Mouse (Mus musculus) kidney, embryonic 15.5 days (tissue): ENCODE measurements around the gene Rundc3a. TPM values are rescaled to one million over a fixed set of nuclear protein-coding genes. Genes with fewer than 3 reads are reported as not detected.
A peak's percentile ranks its signal among the peaks of the same experiment; 100 is the strongest.

Source experiments
- ATAC-seq: fragments of 200-750 bp; cut with Nextera tagmentation; replicated peaks from 2 replicates; pipeline ENCODE4 v1.8.0; 2017; ENCODE audit warnings: moderate TSS enrichment; ENCODE audit not compliant: low FRiP score
- H3K27ac ChIP-seq: fragments of 300-500 bp; sonication (generic); 2 replicates; pipeline ENCODE4 v1.5.1; 2015; ENCODE audit warnings: mild to moderate bottlenecking, inconsistent platforms
- H3K27me3 ChIP-seq: fragments of 300-500 bp; sonication (generic); 2 replicates; pipeline ENCODE4 v1.6.1; 2015; ENCODE audit warnings: inconsistent platforms
- H3K36me3 ChIP-seq: fragments of 300-500 bp; sonication (generic); 2 replicates; pipeline ENCODE4 v1.6.1; 2015; ENCODE audit warnings: inconsistent platforms
- H3K4me1 ChIP-seq: fragments of 300-500 bp; sonication (generic); 2 replicates; pipeline ENCODE4 v1.6.1; 2015; ENCODE audit warnings: inconsistent platforms
- H3K4me2 ChIP-seq: fragments of 300-500 bp; sonication (generic); 2 replicates; pipeline ENCODE4 v1.6.1; 2015; ENCODE audit warnings: moderate library complexity, mild to moderate bottlenecking, inconsistent platforms
- H3K4me3 ChIP-seq: fragments of 300-500 bp; sonication (generic); replicated peaks from 2 replicates; pipeline ENCODE4 v1.5.1; 2015; ENCODE audit warnings: mild to moderate bottlenecking, inconsistent platforms
- H3K9ac ChIP-seq: fragments of 300-500 bp; sonication (generic); 2 replicates; pipeline ENCODE4 v1.6.1; 2015; ENCODE audit warnings: mild to moderate bottlenecking, inconsistent platforms
- H3K9me3 ChIP-seq: fragments of 300-500 bp; sonication (generic); replicated peaks from 2 replicates; pipeline ENCODE4 v1.6.1; 2016; ENCODE audit warnings: inconsistent platforms
- WGBS: fragments of 180-500 bp; shearing (Covaris S2); methylation state at CpG from one replicate; pipeline ENCODE4 v1.1.7; 2015; ENCODE audit warnings: mixed read lengths; 5-methylcytosine and 5-hydroxymethylcytosine counted together
- polyA plus RNA-seq: library from polyadenylated mRNA; unstranded; fragments of >200 nt; fragmentation: Nextera tagmentation; extraction: Ambion mirVana; gene quantifications from 2 replicates; pipeline ENCODE4 v1.2.1, GENCODE M21; 2015

The Rundc3a gene
- polyA plus RNA-seq, 1 experiment from 2014 or later: 4.9 TPM

DNA sequence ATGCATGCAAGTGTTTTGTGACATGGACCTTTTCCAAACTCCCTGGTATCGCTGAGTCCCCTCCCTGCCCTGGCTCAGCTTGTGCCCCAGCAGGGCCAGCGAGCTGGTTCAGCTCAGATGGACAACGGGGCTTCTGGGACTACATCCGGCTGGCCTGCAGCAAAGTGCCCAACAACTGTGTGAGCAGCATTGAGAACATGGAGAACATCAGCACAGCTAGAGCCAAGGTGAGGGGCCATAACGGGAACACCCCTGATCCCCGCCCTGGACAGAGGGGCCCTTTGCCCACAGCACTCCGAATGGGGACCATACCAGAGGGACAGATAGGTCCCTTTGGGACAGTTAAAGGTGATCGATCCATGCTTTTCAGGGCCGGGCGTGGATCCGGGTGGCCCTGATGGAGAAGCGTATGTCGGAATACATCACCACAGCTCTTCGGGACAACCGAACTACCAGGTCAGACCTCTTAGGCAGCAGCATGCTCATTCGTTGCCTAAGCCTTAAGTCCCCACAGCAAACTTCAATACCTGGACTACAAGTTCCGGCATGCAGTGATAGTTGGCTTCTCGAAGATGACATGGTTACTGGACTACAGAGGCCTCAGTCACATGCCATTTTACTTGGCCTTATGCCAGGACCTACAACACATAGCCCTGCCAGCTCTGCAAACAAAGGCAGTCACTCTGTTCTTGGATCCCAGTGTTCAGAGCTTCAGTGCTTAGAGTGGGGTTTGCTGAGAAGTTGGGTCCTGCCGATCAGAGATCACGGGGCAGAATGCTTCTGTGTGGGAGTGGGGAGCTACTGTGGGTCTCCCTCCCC, 5.0 kb downstream of the Rundc3a start:
- Histone ChIP-seq H3K4me2 (no peak overlapping the region), H3K27me3 (peaks cover 73% of the 10 kb centered on the region), H3K4me3 (no peak overlapping the region), H3K9me3 (no peaks in the 10 kb centered on the region), H3K9ac (0 out of 2 replicates have a peak overlapping the region, but pooled peaks have one; percentile 10), H3K27ac (no peak overlapping the region), H3K4me1 (peaks cover 51% of the 10 kb centered on the region), H3K36me3 (peaks cover 13% of the 10 kb centered on the region)
- WGBS: 78% methylated on average over 20 of the region's 20 CpGs
- ATAC-seq: no peak

DNA sequence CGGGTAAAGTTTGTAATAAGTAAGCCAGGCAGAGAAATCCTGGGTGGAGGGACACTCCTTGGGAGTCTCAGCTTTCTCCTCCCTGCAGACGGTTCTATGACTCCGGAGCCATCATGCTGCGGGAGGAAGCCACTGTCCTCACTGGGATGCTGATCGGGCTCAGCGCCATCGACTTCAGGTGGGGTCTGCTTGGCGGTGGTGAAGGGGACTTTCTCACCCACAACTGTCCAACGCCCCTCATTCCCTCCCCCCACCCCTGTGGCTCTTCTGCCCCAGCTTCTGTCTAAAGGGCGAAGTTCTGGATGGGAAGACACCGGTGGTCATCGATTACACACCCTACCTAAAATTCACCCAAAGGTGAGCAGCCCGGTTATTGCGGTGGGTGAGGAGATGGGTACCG, 5.9 kb downstream of the Rundc3a start:
- Histone ChIP-seq H3K4me1 (peaks cover 43% of the 10 kb centered on the region), H3K4me2 (peak overlapping the region; percentile 75), H3K9ac (no peak overlapping the region), H3K27ac (no peak overlapping the region), H3K4me3 (peak overlapping the region; percentile 38), H3K9me3 (no peaks in the 10 kb centered on the region), H3K36me3 (peaks cover 22% of the 10 kb centered on the region), H3K27me3 (peaks cover 67% of the 10 kb centered on the region)
- WGBS: 8% methylated on average over 15 of the region's 15 CpGs
- no peak for ATAC-seq

- 0 out of 2 replicates have a peak, but pooled peaks have one; percentile 20 for ATAC-seq
- Histone ChIP-seq H3K9ac (peak overlapping the region; percentile 44), H3K9me3 (no peaks in the 10 kb centered on the region), H3K4me2 (peak overlapping the region; percentile 75), H3K27me3 (peaks cover 61% of the 10 kb centered on the region), H3K4me1 (peaks cover 43% of the 10 kb centered on the region), H3K36me3 (peaks cover 28% of the 10 kb centered on the region), H3K27ac (no peak overlapping the region), H3K4me3 (peak overlapping the region; percentile 38)
- WGBS: under 1% methylated on average over 34 of the region's 34 CpGs
These were observed 6.4 kb downstream of the Rundc3a start for GRCm38 (mm10) chr11:102399610-102400072.

- Histone ChIP-seq H3K4me3 (no peak overlapping the region), H3K27me3 (peaks cover 52% of the 10 kb centered on the region), H3K27ac (no peak overlapping the region), H3K9me3 (no peaks in the 10 kb centered on the region), H3K36me3 (peaks cover 32% of the 10 kb centered on the region), H3K9ac (no peak overlapping the region), H3K4me1 (peaks cover 49% of the 10 kb centered on the region), H3K4me2 (no peak overlapping the region)
- WGBS: 28% methylated on average over 12 of the region's 12 CpGs
- ATAC-seq: no peak
These were observed 7.4 kb downstream of the Rundc3a start for GRCm38 (mm10) chr11:102400513-102401084.

DNA sequence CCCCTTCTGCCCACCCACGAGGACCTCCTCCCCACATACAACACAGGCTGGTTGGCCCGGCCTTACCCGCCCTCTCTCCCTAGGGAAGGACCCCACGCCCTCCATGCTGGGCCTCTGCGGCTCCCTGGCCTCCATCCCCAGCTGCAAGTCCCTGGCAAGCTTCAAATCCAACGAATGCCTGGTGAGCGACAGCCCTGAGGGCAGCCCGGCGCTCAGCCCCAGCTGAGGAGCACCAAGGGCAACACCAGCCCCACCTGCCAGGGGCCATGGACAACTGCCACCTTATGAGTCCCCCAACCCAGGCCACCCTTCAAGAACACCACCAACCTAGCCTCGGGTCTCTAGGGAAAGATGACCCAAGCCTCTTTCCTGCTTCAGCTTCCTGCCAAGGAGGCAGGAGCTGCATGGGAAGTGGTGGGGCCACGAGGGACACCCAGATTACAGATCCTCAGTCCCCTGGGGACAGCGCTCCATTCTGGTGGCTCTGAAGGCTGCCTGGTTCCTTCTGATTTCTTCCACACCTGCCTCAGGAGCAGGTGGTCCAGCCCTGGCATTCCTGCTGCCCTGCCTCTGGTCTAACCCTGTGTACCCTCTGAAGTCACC, 8.8 kb downstream of the Rundc3a start:
- 66% methylated on average over 12 of the region's 12 CpGs for WGBS
- Histone ChIP-seq H3K4me1 (peaks cover 62% of the 10 kb centered on the region), H3K27ac (no peak overlapping the region), H3K9ac (no peak overlapping the region), H3K9me3 (no peaks in the 10 kb centered on the region), H3K27me3 (peaks cover 39% of the 10 kb centered on the region), H3K4me3 (no peak overlapping the region), H3K36me3 (peaks cover 32% of the 10 kb centered on the region), H3K4me2 (no peak overlapping the region)
- no peak for ATAC-seq

DNA sequence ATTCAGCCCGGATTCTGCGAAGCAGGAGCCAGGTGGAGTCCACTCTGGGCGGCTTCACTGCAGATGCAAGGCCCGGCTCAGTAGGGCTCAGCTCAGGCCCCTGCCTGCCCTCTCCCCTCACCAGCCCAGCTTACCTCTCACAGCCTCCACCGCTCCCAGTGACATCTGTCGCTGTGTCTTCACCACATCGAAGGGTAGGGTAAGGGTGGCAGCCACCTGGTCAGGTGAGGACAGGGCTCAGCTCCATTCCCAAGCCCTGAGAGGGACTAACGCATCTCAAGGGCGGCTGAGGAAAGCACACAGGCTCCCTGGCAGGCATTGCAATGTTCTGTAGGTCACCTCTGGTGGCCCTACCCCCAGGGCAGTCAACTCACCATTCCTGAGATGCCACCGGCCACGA, 10.5 kb downstream of the Rundc3a start:
- 93% methylated on average over 11 of the region's 11 CpGs for WGBS
- H3K4me3 ChIP-seq: no peak overlapping the region
- no peak overlapping the region for H3K27ac ChIP-seq
- H3K4me2 ChIP-seq: no peak overlapping the region
- H3K27me3 ChIP-seq: peaks cover 26% of the 10 kb centered on the region
- no peak overlapping the region for H3K9ac ChIP-seq
- H3K36me3 ChIP-seq: peaks cover 32% of the 10 kb centered on the region
- peaks cover 63% of the 10 kb centered on the region for H3K4me1 ChIP-seq
- no peaks in the 10 kb centered on the region for H3K9me3 ChIP-seq
- ATAC-seq: no peak

GRCm38 (mm10) chr11:102404161-102405010, 11.2 kb downstream of the Rundc3a start:
- Histone ChIP-seq H3K4me2 (peak overlapping the region; percentile 20; the same call in 1 of the 2 replicates), H3K27ac (no peak overlapping the region), H3K27me3 (peaks cover 18% of the 10 kb centered on the region), H3K36me3 (peaks cover 32% of the 10 kb centered on the region), H3K9ac (no peak overlapping the region), H3K4me1 (peaks cover 63% of the 10 kb centered on the region), H3K9me3 (no peaks in the 10 kb centered on the region), H3K4me3 (no peak overlapping the region)
- ATAC-seq: no peak
- 72% methylated on average over 18 of the region's 18 CpGs for WGBS

GRCm38 (mm10) chr11:102405544-102406285, 12.5 kb downstream of the Rundc3a start:
- WGBS: 85% methylated on average over 11 of the region's 11 CpGs
- Histone ChIP-seq H3K36me3 (peaks cover 32% of the 10 kb centered on the region), H3K27ac (no peak overlapping the region), H3K4me3 (peak overlapping the region; percentile 80), H3K9me3 (no peaks in the 10 kb centered on the region), H3K4me1 (peaks cover 56% of the 10 kb centered on the region), H3K4me2 (peak overlapping the region; percentile 80), H3K9ac (peak overlapping the region; percentile 89), H3K27me3 (peaks cover 5% of the 10 kb centered on the region)
- no peak for ATAC-seq

GRCm38 (mm10) chr11:102406401-102406800, 13.2 kb downstream of the Rundc3a start:
- Histone ChIP-seq H3K4me3 (peak overlapping the region; percentile 80), H3K4me1 (peaks cover 56% of the 10 kb centered on the region), H3K27me3 (no peaks in the 10 kb centered on the region; the same call in 1 of the 2 replicates), H3K9ac (peak overlapping the region; percentile 89), H3K27ac (peak overlapping the region; percentile 95), H3K36me3 (peaks cover 32% of the 10 kb centered on the region), H3K9me3 (no peaks in the 10 kb centered on the region), H3K4me2 (peak overlapping the region; percentile 80)
- ATAC-seq: no peak
- 12% methylated on average over 3 of the region's 3 CpGs for WGBS

DNA sequence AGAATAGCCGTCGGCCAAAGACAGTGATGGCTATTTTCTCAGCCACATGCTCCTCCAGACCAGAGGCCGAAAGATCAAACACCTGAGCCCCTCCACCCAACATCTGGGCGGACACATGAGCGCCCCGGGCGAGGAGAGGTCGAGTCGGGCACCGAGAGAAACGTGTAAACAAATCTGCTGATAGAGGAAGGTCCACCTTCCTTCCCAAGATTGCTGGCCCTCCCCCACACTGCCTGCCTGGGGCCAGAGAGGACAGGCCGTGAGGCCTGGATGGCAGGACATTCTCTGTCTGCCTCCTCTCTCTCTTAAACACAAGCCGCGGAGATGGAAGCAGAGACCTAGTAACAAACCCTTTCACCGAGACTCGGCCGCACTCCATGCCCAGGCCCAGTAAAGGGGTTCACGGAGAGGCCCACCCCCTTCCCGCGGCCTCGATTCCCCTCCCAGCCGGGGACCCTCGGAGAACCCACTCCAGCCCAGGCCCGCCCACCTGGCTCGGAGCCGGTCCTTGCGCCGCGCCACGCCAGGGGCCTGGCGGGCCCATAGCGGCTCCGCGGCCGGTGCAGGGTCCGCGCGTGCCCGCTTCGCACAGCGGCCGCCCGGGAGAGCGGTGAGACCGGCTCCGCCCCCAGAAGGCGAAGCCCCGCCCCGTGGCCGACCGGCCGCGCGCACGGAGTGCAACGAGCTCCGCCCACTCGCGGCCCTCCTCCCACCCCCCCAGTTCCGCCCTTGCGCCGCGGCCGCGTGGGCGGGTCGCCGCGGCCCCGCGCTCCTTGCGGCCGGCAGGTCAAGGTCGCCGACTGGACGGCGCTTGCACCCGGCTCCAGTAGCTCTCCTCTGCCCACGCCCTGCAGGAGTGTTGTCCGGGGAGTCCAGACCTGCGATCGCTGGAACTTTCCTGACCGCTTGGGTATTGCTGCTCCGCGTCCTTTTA, 14.0 kb downstream of the Rundc3a start:
- peak overlapping the region; percentile 95 for H3K27ac ChIP-seq
- no peaks in the 10 kb centered on the region for H3K27me3 ChIP-seq
- H3K4me3 ChIP-seq: peak overlapping the region; percentile 80
- ATAC-seq: peak; percentile 74
- WGBS: under 1% methylated on average over 85 of the region's 85 CpGs
- H3K4me2 ChIP-seq: peak overlapping the region; percentile 80
- H3K9me3 ChIP-seq: no peaks in the 10 kb centered on the region
- H3K9ac ChIP-seq: peak overlapping the region; percentile 89
- peaks cover 56% of the 10 kb centered on the region for H3K4me1 ChIP-seq
- H3K36me3 ChIP-seq: peaks cover 29% of the 10 kb centered on the region
